Mouse (Mus musculus): ENCODE measurements around the gene Slc7a11. TPM values are rescaled to one million over a fixed set of nuclear protein-coding genes. Genes with fewer than 3 reads are reported as not detected.

The Slc7a11 gene
- polyA plus RNA-seq (2012; rRNA removed): 0.16 and 2.1 TPM in 2 replicates

DNA sequence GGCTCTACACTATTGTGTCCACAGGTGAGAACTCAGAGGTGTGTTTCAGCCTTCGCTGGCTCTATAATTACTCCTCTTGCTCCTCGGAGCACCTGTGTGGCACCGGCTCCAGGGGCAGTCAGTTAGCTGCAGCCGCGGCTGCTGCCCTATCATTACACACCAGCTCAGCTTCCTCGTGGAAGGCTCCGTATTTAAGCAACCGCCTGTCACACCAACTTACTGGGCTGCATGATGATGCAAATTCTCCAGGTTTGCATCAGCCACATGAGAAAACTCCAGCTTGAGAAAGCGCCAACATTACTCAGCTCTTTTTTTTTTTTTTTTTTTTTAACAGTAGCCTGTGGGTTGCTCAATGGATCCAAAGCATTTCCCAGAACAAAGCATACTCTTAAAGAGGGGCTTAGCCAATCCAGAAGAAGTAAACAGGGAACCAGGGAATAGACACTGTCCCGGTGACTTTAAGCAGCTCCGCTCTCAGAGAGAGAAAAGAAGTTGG, at the start of gene Slc7a11:
Gene Slc7a11 (minus strand): TSS at position 194 of the 496 bp plus-strand sequence.
- 1% methylated on average over 11 of the region's 11 CpGs for WGBS
- peak within 1 kb of the TSS; percentile 42 for H3K4me3 ChIP-seq (replicated peaks; ENCODE audit: extremely low read depth, low read depth, low read length)
- no peak for TF ChIP-seq CTCF (IDR thresholded peaks at IDR 0.05; ENCODE audit: insufficient read depth, low read length)
- TF ChIP-seq POLR2A (IDR thresholded peaks at IDR 0.05; ENCODE audit: borderline replicate concordance, extremely low read depth, low read depth, low read length): no peak

DNA sequence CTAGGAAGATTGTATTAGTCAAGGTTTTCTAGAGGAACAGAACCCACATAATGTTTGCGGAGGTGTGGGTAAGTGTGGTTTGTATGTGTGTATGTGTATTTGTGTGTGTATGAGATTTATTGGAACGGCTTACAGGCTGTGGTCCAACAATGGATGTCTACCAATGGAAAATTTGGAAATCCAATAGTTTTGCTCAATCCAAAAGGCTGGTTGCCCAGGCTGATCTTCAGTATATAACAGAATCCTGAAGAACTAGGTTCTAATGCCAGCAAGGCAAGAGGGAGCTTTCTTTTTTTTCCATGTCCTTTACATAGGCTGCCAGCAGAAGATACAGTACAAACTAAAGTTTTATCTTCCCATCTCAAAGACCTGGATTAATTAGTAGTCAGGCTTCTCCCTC, 48.3 kb upstream of the Slc7a11 start:
- Histone ChIP-seq H3K4me3 (replicated peaks; ENCODE audit: extremely low read depth, low read depth, low read length) (no peak overlapping the region), H3K4me1 (ENCODE audit: control insufficient read depth, insufficient read depth, low read length) (no peaks in the 10 kb centered on the region)
- DNase-seq: no peak
- TF ChIP-seq CTCF (IDR thresholded peaks at IDR 0.05; ENCODE audit: insufficient read depth, low read length): no peak
- TF ChIP-seq POLR2A (IDR thresholded peaks at IDR 0.05; ENCODE audit: borderline replicate concordance, extremely low read depth, low read depth, low read length): no peak
- 91% methylated on average over 2 of the region's 2 CpGs for WGBS

More for the DNA sequence above, at the start of gene Slc7a11:
- peak; percentile 14 for DNase-seq
- peaks cover 4% of the 10 kb centered on the region for H3K4me1 ChIP-seq (ENCODE audit: control insufficient read depth, insufficient read depth, low read length)

DNA sequence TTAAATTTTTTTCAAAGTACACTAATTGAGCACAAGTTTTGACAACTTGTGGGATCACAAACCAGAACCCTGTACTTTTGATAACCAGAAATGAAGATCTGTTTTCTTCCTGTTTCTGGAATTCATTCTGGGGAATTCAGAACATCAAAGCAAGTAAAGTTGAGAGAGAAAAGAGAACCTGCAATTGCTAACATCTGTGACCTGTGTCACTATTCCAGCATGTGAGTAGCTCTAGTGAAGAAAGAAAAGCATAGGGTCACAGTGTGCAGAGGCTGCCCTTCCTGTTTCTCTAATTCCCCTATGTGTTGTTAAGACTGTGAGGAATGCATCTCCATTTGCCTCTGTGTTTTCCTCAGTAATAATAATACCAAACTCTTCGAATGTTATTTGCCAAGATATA, 40.7 kb upstream of the Slc7a11 start:
- DNase-seq: no peak
- no peaks in the 10 kb centered on the region for H3K4me1 ChIP-seq (ENCODE audit: control insufficient read depth, insufficient read depth, low read length)
- TF ChIP-seq CTCF (IDR thresholded peaks at IDR 0.05; ENCODE audit: insufficient read depth, low read length): no peak
- no peak for TF ChIP-seq POLR2A (IDR thresholded peaks at IDR 0.05; ENCODE audit: borderline replicate concordance, extremely low read depth, low read depth, low read length)
- WGBS: 77% methylated on average over 1 of the region's 1 CpGs
- H3K4me3 ChIP-seq (replicated peaks; ENCODE audit: extremely low read depth, low read depth, low read length): no peak overlapping the region

DNA sequence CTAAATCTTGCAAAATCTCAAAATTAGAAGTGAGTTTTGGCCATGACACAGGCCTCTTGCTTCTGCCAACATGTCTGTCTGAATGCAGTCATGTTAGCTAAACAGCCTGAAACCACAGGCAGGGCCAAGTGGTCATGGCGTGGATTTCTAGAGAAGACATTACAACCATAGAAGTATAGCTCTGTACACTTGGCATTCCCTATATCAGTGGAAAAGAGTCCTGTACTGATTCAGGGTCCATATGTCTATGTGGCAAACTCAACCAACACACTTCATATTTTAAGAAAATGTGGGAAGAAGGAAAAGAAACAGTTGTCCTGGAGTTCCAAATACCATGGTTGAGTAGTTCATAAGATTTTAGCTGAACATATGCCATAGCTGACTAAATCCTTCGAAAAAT, 18.8 kb upstream of the Slc7a11 start:
- DNase-seq: no peak
- Histone ChIP-seq H3K4me1 (ENCODE audit: control insufficient read depth, insufficient read depth, low read length) (no peaks in the 10 kb centered on the region), H3K4me3 (replicated peaks; ENCODE audit: extremely low read depth, low read depth, low read length) (no peak overlapping the region)
- WGBS: 83% methylated on average over 2 of the region's 2 CpGs
- TF ChIP-seq POLR2A (IDR thresholded peaks at IDR 0.05; ENCODE audit: borderline replicate concordance, extremely low read depth, low read depth, low read length) (no peak), CTCF (IDR thresholded peaks at IDR 0.05; ENCODE audit: insufficient read depth, low read length) (no peak)

DNA sequence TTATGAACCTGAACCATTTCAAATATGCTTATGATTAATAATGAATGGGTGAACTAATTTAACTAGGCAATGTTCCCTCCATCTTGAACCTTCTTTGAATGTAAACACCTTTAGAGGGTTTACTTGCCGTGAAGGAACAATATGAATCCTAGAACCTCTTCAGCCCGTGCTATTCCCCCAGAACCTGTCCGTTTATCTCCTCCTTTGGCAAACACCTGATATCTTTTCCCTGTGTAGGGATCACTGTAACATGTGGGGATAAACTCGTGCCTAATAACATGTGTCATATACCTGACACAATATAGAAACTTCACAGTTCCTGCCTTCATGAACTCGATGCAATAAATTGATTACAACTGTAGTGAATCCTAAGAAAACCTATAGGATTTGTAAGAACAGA, 13.7 kb upstream of the Slc7a11 start:
- DNase-seq: no peak
- H3K4me1 ChIP-seq (ENCODE audit: control insufficient read depth, insufficient read depth, low read length): no peaks in the 10 kb centered on the region
- H3K4me3 ChIP-seq (replicated peaks; ENCODE audit: extremely low read depth, low read depth, low read length): no peak overlapping the region
- TF ChIP-seq CTCF (IDR thresholded peaks at IDR 0.05; ENCODE audit: insufficient read depth, low read length) (no peak), POLR2A (IDR thresholded peaks at IDR 0.05; ENCODE audit: borderline replicate concordance, extremely low read depth, low read depth, low read length) (no peak)
- 74% methylated on average over 5 of the region's 5 CpGs for WGBS

DNA sequence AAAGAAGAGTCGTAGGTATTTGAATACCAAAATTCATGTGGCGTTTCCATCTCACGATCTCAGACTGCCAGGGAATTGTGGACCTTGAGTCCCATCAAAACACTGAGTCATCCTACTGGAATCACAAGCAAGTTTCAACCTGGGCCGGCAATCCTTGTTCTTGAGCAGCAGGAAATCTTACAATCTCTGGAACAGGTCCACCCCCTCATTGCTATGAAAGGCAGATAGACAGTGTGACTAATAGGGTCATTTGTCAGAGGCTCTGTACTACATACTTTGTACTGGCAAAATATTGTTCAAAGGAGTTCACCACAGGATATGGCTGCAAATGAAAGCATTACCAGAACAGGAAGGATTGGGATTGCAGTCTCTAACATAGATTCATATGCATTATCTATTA, 13.2 kb upstream of the Slc7a11 start:
- WGBS: 61% methylated on average over 4 of the region's 4 CpGs
- H3K4me1 ChIP-seq (ENCODE audit: control insufficient read depth, insufficient read depth, low read length): no peaks in the 10 kb centered on the region
- TF ChIP-seq CTCF (IDR thresholded peaks at IDR 0.05; ENCODE audit: insufficient read depth, low read length) (no peak), POLR2A (IDR thresholded peaks at IDR 0.05; ENCODE audit: borderline replicate concordance, extremely low read depth, low read depth, low read length) (no peak)
- DNase-seq: no peak
- H3K4me3 ChIP-seq (replicated peaks; ENCODE audit: extremely low read depth, low read depth, low read length): no peak overlapping the region

DNA sequence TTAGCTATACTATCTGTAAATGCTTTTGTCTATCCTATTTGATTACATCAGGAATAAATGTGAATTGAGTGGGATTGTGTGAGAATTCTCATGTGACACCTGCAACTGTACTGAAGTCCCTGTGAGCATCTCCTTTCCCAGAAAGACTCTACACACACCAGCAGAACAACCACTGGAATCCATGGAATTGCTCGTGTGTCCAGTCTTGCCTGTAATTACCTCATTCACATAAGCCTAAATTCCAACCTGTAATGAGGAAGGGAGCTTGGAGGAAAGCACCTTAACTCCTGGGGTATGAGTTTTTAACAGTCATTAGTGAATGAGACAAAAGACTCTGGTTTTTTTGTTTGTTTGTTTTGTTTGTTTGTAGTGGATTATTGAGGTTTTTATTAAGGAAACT, 12.6 kb upstream of the Slc7a11 start:
- no peaks in the 10 kb centered on the region for H3K4me1 ChIP-seq (ENCODE audit: control insufficient read depth, insufficient read depth, low read length)
- 63% methylated on average over 1 of the region's 1 CpGs for WGBS
- no peak for DNase-seq
- TF ChIP-seq POLR2A (IDR thresholded peaks at IDR 0.05; ENCODE audit: borderline replicate concordance, extremely low read depth, low read depth, low read length) (no peak), CTCF (IDR thresholded peaks at IDR 0.05; ENCODE audit: insufficient read depth, low read length) (no peak)
- no peak overlapping the region for H3K4me3 ChIP-seq (replicated peaks; ENCODE audit: extremely low read depth, low read depth, low read length)

DNA sequence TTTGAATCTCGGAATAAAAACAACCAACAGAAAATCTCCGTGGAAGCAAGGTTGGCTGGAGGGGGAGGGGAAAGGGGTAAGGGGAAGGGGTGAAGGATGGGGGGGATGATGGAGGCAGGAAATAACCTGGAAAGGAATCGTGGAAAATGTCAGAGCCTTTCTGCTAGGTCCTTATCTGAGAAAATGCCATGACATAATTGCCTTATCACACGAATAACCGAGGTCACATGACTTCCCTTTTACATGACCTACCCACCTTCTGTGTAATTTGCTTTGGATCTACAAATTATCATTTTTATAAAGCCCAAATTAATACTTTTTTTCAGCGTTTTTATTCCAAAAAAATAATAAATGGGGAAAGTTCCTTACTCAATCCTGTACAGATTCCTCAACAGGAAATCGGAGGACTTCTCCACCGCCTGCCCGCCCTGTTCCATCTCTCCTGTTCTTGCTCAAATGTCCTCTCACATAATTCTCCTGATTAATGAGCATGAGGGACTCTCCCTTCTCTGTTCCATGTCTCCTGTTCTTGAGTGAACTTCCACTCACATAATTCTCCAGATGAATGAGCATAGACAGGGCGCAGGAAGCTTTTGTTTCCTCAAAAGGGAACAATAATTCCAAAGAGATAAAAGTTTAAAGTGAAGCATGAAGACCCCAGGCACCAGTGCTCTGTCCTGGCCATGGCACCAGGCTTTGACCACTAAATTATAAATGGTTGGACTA, 1.8 kb upstream of the Slc7a11 start:
- TF ChIP-seq CTCF (IDR thresholded peaks at IDR 0.05; ENCODE audit: insufficient read depth, low read length) (no peak), POLR2A (IDR thresholded peaks at IDR 0.05; ENCODE audit: borderline replicate concordance, extremely low read depth, low read depth, low read length) (no peak)
- 46% methylated on average over 10 of the region's 10 CpGs for WGBS
- peaks cover 4% of the 10 kb centered on the region for H3K4me1 ChIP-seq (ENCODE audit: control insufficient read depth, insufficient read depth, low read length)
- no peak overlapping the region for H3K4me3 ChIP-seq (replicated peaks; ENCODE audit: extremely low read depth, low read depth, low read length)
- DNase-seq: no peak

DNA sequence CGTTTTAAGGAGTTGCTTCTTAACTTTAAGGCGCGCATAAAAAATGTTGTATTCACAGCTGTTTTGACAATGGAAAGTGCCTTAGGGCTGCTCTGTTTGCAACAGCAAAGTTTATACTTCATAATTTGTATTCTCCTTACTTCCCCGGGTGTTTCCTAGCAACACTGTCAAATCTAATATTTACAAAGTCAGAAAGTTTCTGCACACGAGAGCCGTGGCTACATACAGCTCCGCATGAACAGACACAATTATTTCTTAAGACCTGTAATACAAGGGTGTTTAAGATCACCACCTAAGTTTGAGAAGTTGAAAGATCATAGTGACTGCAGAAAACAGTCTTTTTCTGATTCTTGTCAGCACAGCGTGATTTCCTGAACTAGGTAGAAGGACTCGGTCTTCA, 528 bp upstream of the Slc7a11 start:
- no peak for TF ChIP-seq CTCF (IDR thresholded peaks at IDR 0.05; ENCODE audit: insufficient read depth, low read length)
- no peak for TF ChIP-seq POLR2A (IDR thresholded peaks at IDR 0.05; ENCODE audit: borderline replicate concordance, extremely low read depth, low read depth, low read length)
- 4% methylated on average over 9 of the region's 9 CpGs for WGBS
- peak overlapping the region; percentile 42 for H3K4me3 ChIP-seq (replicated peaks; ENCODE audit: extremely low read depth, low read depth, low read length)
- peaks cover 4% of the 10 kb centered on the region for H3K4me1 ChIP-seq (ENCODE audit: control insufficient read depth, insufficient read depth, low read length)
- no peak for DNase-seq
